Mouse (Mus musculus) heart, postnatal 0 days (tissue): ENCODE results near the gene Atp12a.

ENCODE experiments used
- CTCF ChIP-seq: IDR thresholded peaks from 2 replicates; pipeline ENCODE4 v1.5.1; 2016; ENCODE audit warnings: antibody characterized with exemption, control low read depth, low read depth
- EP300 ChIP-seq: IDR thresholded peaks from 2 replicates; pipeline ENCODE4 v1.6.1; 2016; ENCODE audit warnings: antibody characterized with exemption, low read depth

- TF ChIP-seq CTCF, result no peak
- no peak for TF ChIP-seq EP300
Observed at GRCm38 (mm10) chr14:56322982-56323381, 41.9 kb upstream of the Atp12a start.
